Mouse (Mus musculus) kidney, adult 18-20 months (tissue): Measurements from ENCODE around the gene Gm21974.
"Not testable (repeated sequence)": the region's sequence is repeated elsewhere in the genome, so short reads cannot be mapped to it uniquely, and the experiment has no call there.

ENCODE experiments used
- DNase-seq: peaks from one replicate; pipeline ENCODE4 v3.0.0; 2021

Gene Gm21974

GRCm38 (mm10) chr7:127875627-127876001 is 19.6 kb downstream of the Gm21974 start:
- peak; percentile 91 for DNase-seq

GRCm38 (mm10) chr7:127874812-127875626 is 20.2 kb downstream of the Gm21974 start:
- no peak for DNase-seq

- no peak for DNase-seq
Measured at GRCm38 (mm10) chr7:127870136-127870821, 25.0 kb downstream of the Gm21974 start.

- no peak for DNase-seq
Measured at GRCm38 (mm10) chr7:127869149-127869810, 26.0 kb downstream of the Gm21974 start.

- no peak for DNase-seq
Measured at GRCm38 (mm10) chr7:127867641-127868040, 27.6 kb downstream of the Gm21974 start.

GRCm38 (mm10) chr7:127866434-127866833 is 28.8 kb downstream of the Gm21974 start:
- no peak for DNase-seq

- DNase-seq, result no peak
Measured at GRCm38 (mm10) chr7:127858258-127858657, 37.0 kb downstream of the Gm21974 start.

GRCm38 (mm10) chr7:127850906-127851305 is 44.3 kb downstream of the Gm21974 start:
- DNase-seq, result no peak

- no peak for DNase-seq
Measured at GRCm38 (mm10) chr7:127849973-127850875, 45.0 kb downstream of the Gm21974 start.

GRCm38 (mm10) chr7:127842001-127842718 is 53.1 kb downstream of the Gm21974 start:
- DNase-seq, result peak; percentile 87

GRCm38 (mm10) chr7:127841340-127842000 is 53.8 kb downstream of the Gm21974 start:
- DNase-seq, result peak; percentile 91

GRCm38 (mm10) chr7:127840886-127841285 is 54.4 kb downstream of the Gm21974 start:
- no peak for DNase-seq

GRCm38 (mm10) chr7:127840031-127840430 is 55.2 kb downstream of the Gm21974 start:
- DNase-seq, result not testable (repeated sequence)

GRCm38 (mm10) chr7:127837878-127838277 is 57.4 kb downstream of the Gm21974 start:
- not testable (repeated sequence) for DNase-seq

- DNase-seq, result no peak
Measured at GRCm38 (mm10) chr7:127837473-127837872, 57.8 kb downstream of the Gm21974 start.
